Mouse (Mus musculus): Measurements from ENCODE around the gene Dchs2. TPM values are rescaled to one million over a fixed set of nuclear protein-coding genes. Genes with fewer than 3 reads are reported as not detected.

Dchs2 gene
- total and polyA plus RNA-seq, 3 experiments, result not detected

GRCm38 (mm10) chr3:83251899-83252298 lies 124.2 kb downstream of the Dchs2 start:
- dilution Hi-C loops (cut with MboI; ENCODE audit: extremely low pct_ligation_motif_present, extremely low pct_unique_long_range_greater_than_20kb, low sequenced_read_pairs), result no loop called here

GRCm38 (mm10) chr3:83259421-83259820 lies 131.7 kb downstream of the Dchs2 start:
- H3K27me3 ChIP-seq (replicated peaks), result no peaks in the 10 kb centered on the region
- no peaks in the 10 kb centered on the region for H3K79me2 ChIP-seq (replicated peaks; ENCODE audit: control insufficient read depth, extremely low read depth, insufficient read depth, poor library complexity, severe bottlenecking)
- H3K36me3 ChIP-seq (replicated peaks in 1 of 2; ENCODE audit: control insufficient read depth in 1 of 2, insufficient read depth in 1 of 2, low read length in 1 of 2), result no peaks in the 10 kb centered on the region
- H3K9ac ChIP-seq (ENCODE audit: insufficient read depth, low read depth), result no peak overlapping the region
- no peaks in the 10 kb centered on the region for H3K4me1 ChIP-seq (ENCODE audit: control insufficient read depth in 1 of 2, insufficient read depth in 2 of 2)
- in situ Hi-C loops (cut with MboI; ENCODE audit: low pct_ligation_motif_present, low pct_unique_long_range_greater_than_20kb, low sequenced_read_pairs), result no loop called here
- H3K4me2 ChIP-seq (ENCODE audit: insufficient read depth, low read depth, poor library complexity, severe bottlenecking), result no peak overlapping the region
- TF ChIP-seq NELFE (IDR thresholded peaks at IDR 0.05; ENCODE audit: low read depth, low read length) (no peak), ETS1 (conservative IDR thresholded peaks at IDR 0.05; ENCODE audit: low read depth, low read length) (no peak), TCF12 (IDR thresholded peaks at IDR 0.05; ENCODE audit: low read depth, low read length) (no peak), JUN (IDR thresholded peaks at IDR 0.05; ENCODE audit: insufficient read depth, low read depth, low read length) (no peak), MYC (IDR thresholded peaks at IDR 0.05; ENCODE audit: low read depth, low read length) (no peak), USF1 (IDR thresholded peaks at IDR 0.05; ENCODE audit: low read depth, low read length) (no peak), MAX (IDR thresholded peaks at IDR 0.05; ENCODE audit: low read length) (no peak), MEF2A (IDR thresholded peaks at IDR 0.05; ENCODE audit: borderline replicate concordance, low read depth, low read length) (no peak), PAX5 (IDR thresholded peaks at IDR 0.05; ENCODE audit: low read length) (no peak), JUND (conservative IDR thresholded peaks at IDR 0.05; ENCODE audit: low read depth, low read length) (no peak), ZC3H11A (IDR thresholded peaks at IDR 0.05; ENCODE audit: low read depth, low read length) (no peak), EP300 (IDR thresholded peaks at IDR 0.05; ENCODE audit: low read length) (no peak)
- H3K27ac ChIP-seq (ENCODE audit: insufficient read depth, low read depth), result no peak overlapping the region
- DNase-seq (ENCODE audit: extremely low read depth), result no peak
- dilution Hi-C loops (cut with MboI; ENCODE audit: extremely low pct_ligation_motif_present, extremely low pct_unique_long_range_greater_than_20kb, low sequenced_read_pairs), result no loop called here
- no peak overlapping the region for H3K4me3 ChIP-seq (replicated peaks in 1 of 3; ENCODE audit: low read depth in 2 of 3, low read length in 2 of 3, poor library complexity in 1 of 3)
- no peaks in the 10 kb centered on the region for H3K9me3 ChIP-seq (replicated peaks; ENCODE audit: low read length)

More at GRCm38 (mm10) chr3:83251899-83252298, 124.2 kb downstream of the Dchs2 start:
- no peak for DNase-seq (ENCODE audit: extremely low read depth)
- Histone ChIP-seq H3K79me2 (replicated peaks; ENCODE audit: control insufficient read depth, extremely low read depth, insufficient read depth, poor library complexity, severe bottlenecking) (no peaks in the 10 kb centered on the region), H3K4me1 (ENCODE audit: control insufficient read depth in 1 of 2, insufficient read depth in 2 of 2) (no peaks in the 10 kb centered on the region), H3K27me3 (replicated peaks) (no peaks in the 10 kb centered on the region), H3K4me2 (ENCODE audit: insufficient read depth, low read depth, poor library complexity, severe bottlenecking) (no peak overlapping the region), H3K27ac (ENCODE audit: insufficient read depth, low read depth) (no peak overlapping the region), H3K4me3 (replicated peaks in 1 of 3; ENCODE audit: low read depth in 2 of 3, low read length in 2 of 3, poor library complexity in 1 of 3) (no peak overlapping the region), H3K9ac (ENCODE audit: insufficient read depth, low read depth) (no peak overlapping the region), H3K36me3 (replicated peaks in 1 of 2; ENCODE audit: control insufficient read depth in 1 of 2, insufficient read depth in 1 of 2, low read length in 1 of 2) (no peaks in the 10 kb centered on the region), H3K9me3 (replicated peaks; ENCODE audit: low read length) (no peaks in the 10 kb centered on the region)
- no peak for TF ChIP-seq MAFK (IDR thresholded peaks at IDR 0.05; ENCODE audit: insufficient replicate concordance, low read length)
- TF ChIP-seq CHD1 (IDR thresholded peaks at IDR 0.05; ENCODE audit: low read depth, low read length), result no peak
- no peak for TF ChIP-seq EP300 (IDR thresholded peaks at IDR 0.05; ENCODE audit: low read length)
- no peak for TF ChIP-seq MEF2A (IDR thresholded peaks at IDR 0.05; ENCODE audit: borderline replicate concordance, low read depth, low read length)
- no peak for TF ChIP-seq ZNF384 (IDR thresholded peaks at IDR 0.05; ENCODE audit: low read depth, low read length)
- no peak for TF ChIP-seq IRF4 (IDR thresholded peaks at IDR 0.05; ENCODE audit: low read depth, low read length)
- TF ChIP-seq BHLHE40 (IDR thresholded peaks at IDR 0.05; ENCODE audit: low read depth, low read length), result no peak
- no peak for TF ChIP-seq E2F4 (IDR thresholded peaks at IDR 0.05; ENCODE audit: insufficient replicate concordance, low read depth, low read length)
- no peak for TF ChIP-seq SMC3 (IDR thresholded peaks at IDR 0.05; ENCODE audit: low read depth, low read length)
- TF ChIP-seq TBP (conservative IDR thresholded peaks at IDR 0.05; ENCODE audit: low read depth, low read length), result no peak
- TF ChIP-seq NELFE (IDR thresholded peaks at IDR 0.05; ENCODE audit: low read depth, low read length), result no peak
- no peak for TF ChIP-seq TCF12 (IDR thresholded peaks at IDR 0.05; ENCODE audit: low read depth, low read length)
- in situ Hi-C loops (cut with MboI; ENCODE audit: low pct_ligation_motif_present, low pct_unique_long_range_greater_than_20kb, low sequenced_read_pairs), result no loop called here

Measured in CH12.LX (cell line).